Mouse (Mus musculus) CH12.LX (cell line): Measurements from ENCODE around the gene Kcnma1. TPM values are rescaled to one million over a fixed set of nuclear protein-coding genes. Genes with fewer than 3 reads are reported as not detected.

Experiments
- DNase-seq: peaks from one replicate; pipeline ENCODE4 v3.0.0-alpha.2; 2013; ENCODE audit errors: extremely low read depth
- H3K27ac ChIP-seq: 2 replicates; pipeline ENCODE4 v1.5.1; 2012; ENCODE audit warnings: low read depth, mild to moderate bottlenecking, control low read depth, moderate library complexity; ENCODE audit not compliant: insufficient read depth
- H3K27me3 ChIP-seq: replicated peaks from 2 replicates; pipeline ENCODE3; 2012; ENCODE audit warnings: inconsistent platforms
- H3K36me3 ChIP-seq, 2 experiments: replicated peaks in 1 of 2; 2 replicates each; pipeline versions ENCODE3 to v1.6.1; 2012; ENCODE audit warnings: inconsistent platforms in 1 of 2, low read length in 1 of 2, mild to moderate bottlenecking in 1 of 2, mixed read lengths in 1 of 2, moderate library complexity in 1 of 2; ENCODE audit not compliant: control insufficient read depth in 1 of 2, insufficient read depth in 1 of 2
- H3K4me1 ChIP-seq, 2 experiments: 2 replicates each; pipeline ENCODE4 v1.6.1; 2012; ENCODE audit warnings: inconsistent platforms in 1 of 2, moderate library complexity in 1 of 2; ENCODE audit not compliant: insufficient read depth in 2 of 2, control insufficient read depth in 1 of 2
- H3K4me2 ChIP-seq: 2 replicates; pipeline ENCODE4 v1.6.1; 2012; ENCODE audit warnings: low read depth, mild to moderate bottlenecking, control low read depth; ENCODE audit not compliant: poor library complexity, insufficient read depth, severe bottlenecking
- H3K4me3 ChIP-seq, 3 experiments: fragments of 150-350 bp in 1 of 3; sonication (generic) in 1 of 3; replicated peaks in 1 of 3; 2 replicates each; pipeline versions ENCODE3 to v1.5.1; 2011 to 2012; ENCODE audit warnings: low read depth in 2 of 3, low read length in 2 of 3, mild to moderate bottlenecking in 2 of 3, moderate library complexity in 2 of 3, control low read depth in 1 of 3, improper control_type of control experiment in 1 of 3, inconsistent platforms in 1 of 3, mixed read lengths in 1 of 3; ENCODE audit not compliant: poor library complexity in 1 of 3
- H3K79me2 ChIP-seq: replicated peaks from 2 replicates; pipeline ENCODE4 v1.6.1; 2012; ENCODE audit warnings: mild to moderate bottlenecking, moderate library complexity; ENCODE audit not compliant: control insufficient read depth, poor library complexity, insufficient read depth, severe bottlenecking; ENCODE audit errors: extremely low read depth
- H3K9ac ChIP-seq: 2 replicates; pipeline ENCODE4 v1.6.1; 2012; ENCODE audit warnings: low read depth, mild to moderate bottlenecking, control low read depth, moderate library complexity; ENCODE audit not compliant: insufficient read depth
- H3K9me3 ChIP-seq: replicated peaks from 2 replicates; pipeline ENCODE3; 2012; ENCODE audit warnings: low read length, inconsistent platforms, mixed read lengths
- ETS1 ChIP-seq: conservative IDR thresholded peaks from 2 replicates; pipeline ENCODE4 v1.6.1; 2012; ENCODE audit warnings: low read depth, mild to moderate bottlenecking, inconsistent platforms, low read length, improper control_type of control experiment, moderate library complexity
- MAFK ChIP-seq: IDR thresholded peaks from 2 replicates; pipeline ENCODE4 v1.6.1; 2011; ENCODE audit warnings: low read length, improper control_type of control experiment; ENCODE audit not compliant: insufficient replicate concordance
- MAX ChIP-seq: IDR thresholded peaks from 2 replicates; pipeline ENCODE4 v1.6.1; 2011; ENCODE audit warnings: low read length, improper control_type of control experiment
- MEF2A ChIP-seq: IDR thresholded peaks from 2 replicates; pipeline ENCODE4 v1.6.1; 2014; ENCODE audit warnings: low read depth, mild to moderate bottlenecking, inconsistent platforms, low read length, improper control_type of control experiment, borderline replicate concordance
- MXI1 ChIP-seq: IDR thresholded peaks from 2 replicates; pipeline ENCODE4 v1.6.1; 2011; ENCODE audit warnings: mild to moderate bottlenecking, low read depth, low read length, improper control_type of control experiment
- MYC ChIP-seq: IDR thresholded peaks from 2 replicates; pipeline ENCODE4 v1.6.1; 2011; ENCODE audit warnings: low read depth, mild to moderate bottlenecking, improper control_type of control experiment, low read length
- NELFE ChIP-seq: IDR thresholded peaks from 2 replicates; pipeline ENCODE4 v1.6.1; 2011; ENCODE audit warnings: low read depth, low read length, improper control_type of control experiment
- NRF1 ChIP-seq: IDR thresholded peaks from 2 replicates; pipeline ENCODE4 v1.6.1; 2014; ENCODE audit warnings: low read depth, mild to moderate bottlenecking, inconsistent platforms, low read length, improper control_type of control experiment, moderate library complexity
- PAX5 ChIP-seq: IDR thresholded peaks from 2 replicates; pipeline ENCODE4 v1.6.1; 2012; ENCODE audit warnings: low read length, inconsistent platforms, mixed read lengths
- SIN3A ChIP-seq: IDR thresholded peaks from 2 replicates; pipeline ENCODE4 v1.6.1; 2012; ENCODE audit warnings: low read length, improper control_type of control experiment, inconsistent platforms
- SMC3 ChIP-seq: IDR thresholded peaks from 2 replicates; pipeline ENCODE4 v1.6.1; 2011; ENCODE audit warnings: low read depth, low read length, improper control_type of control experiment
- TBP ChIP-seq: conservative IDR thresholded peaks from 2 replicates; pipeline ENCODE4 v1.6.1; 2011; ENCODE audit warnings: low read depth, low read length, improper control_type of control experiment
- USF2 ChIP-seq: conservative IDR thresholded peaks from 2 replicates; pipeline ENCODE4 v1.6.1; 2011; ENCODE audit warnings: low read depth, low read length, improper control_type of control experiment
- ZNF384 ChIP-seq: IDR thresholded peaks from 2 replicates; pipeline ENCODE4 v1.6.1; 2012; ENCODE audit warnings: low read depth, low read length, improper control_type of control experiment, inconsistent platforms
- dilution Hi-C: fragments of 300-500 bp; cut with MboI; formaldehyde crosslinking; loops from 2 replicates; pipeline ENCODE4 v1.14.3; 2020; ENCODE audit warnings: low sequenced_read_pairs; ENCODE audit not compliant: extremely low pct_unique_long_range_greater_than_20kb, extremely low pct_ligation_motif_present
- in situ Hi-C: fragments of 300-500 bp; cut with MboI; formaldehyde crosslinking; loops from 3 replicates; pipeline ENCODE4 v1.14.3; 2019; ENCODE audit warnings: low sequenced_read_pairs, low pct_ligation_motif_present, low pct_unique_long_range_greater_than_20kb, mixed read lengths
- polyA plus RNA-seq: library from polyadenylated mRNA; unstranded; fragments of >175 nt; gene quantifications from 2 replicates; pipeline ENCODE4 v1.2.1, GENCODE M21; 2012; ENCODE audit warnings: low read depth; ENCODE audit not compliant: insufficient read length
- total RNA-seq, 2 experiments: library from RNA; depleted of rRNA; stranded (reverse); fragments of 300-350 nt in 1 of 2; fragments of >200 nt in 1 of 2; gene quantifications; 2 replicates each; pipeline ENCODE4 v1.2.3; 2012 to 2014

The Kcnma1 gene
- total and polyA plus RNA-seq, 3 experiments: 0.10 to 0.17 (median 0.12) TPM

DNA sequence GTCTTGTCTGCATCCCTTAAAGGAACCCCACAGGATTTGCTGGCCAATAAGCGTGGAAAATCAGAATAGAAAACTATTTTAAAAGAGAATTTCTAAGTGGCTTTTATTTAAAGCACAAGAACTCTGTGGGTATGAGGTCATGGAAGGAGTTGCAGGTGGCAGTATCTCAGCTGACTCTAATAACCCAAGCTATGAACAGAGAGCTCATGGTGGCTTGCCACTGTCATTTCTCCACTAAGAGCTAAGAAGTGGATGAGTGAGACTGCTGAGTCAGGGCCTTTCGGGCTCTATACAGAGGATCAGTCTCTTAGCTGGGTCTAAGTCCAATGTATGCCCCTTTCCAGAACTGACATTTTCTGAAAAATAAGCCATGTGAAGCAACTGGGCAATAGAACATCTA, 713.8 kb downstream of the Kcnma1 start:
- DNase-seq: peak; percentile 12
- H3K4me2 ChIP-seq: no peak overlapping the region
- H3K4me1 ChIP-seq: peaks cover 0 to 9% of the 10 kb centered on the region in 2 experiments; a peak in 1 of 4 replicates
- no peaks in the 10 kb centered on the region for H3K36me3 ChIP-seq
- no peak overlapping the region for H3K27ac ChIP-seq
- TF ChIP-seq SIN3A: no peak
- TF ChIP-seq USF2: no peak
- TF ChIP-seq ETS1: peak; percentile 56; the same call in 1 of the 2 replicates
- peak; percentile 71; the same call in 1 of the 2 replicates for TF ChIP-seq MAFK
- H3K27me3 ChIP-seq: no peaks in the 10 kb centered on the region
- no peaks in the 10 kb centered on the region for H3K79me2 ChIP-seq
- dilution Hi-C loops: no loop called here
- H3K4me3 ChIP-seq: no peak overlapping the region
- in situ Hi-C loops: no loop called here
- no peak overlapping the region for H3K9ac ChIP-seq
- H3K9me3 ChIP-seq: no peaks in the 10 kb centered on the region

DNA sequence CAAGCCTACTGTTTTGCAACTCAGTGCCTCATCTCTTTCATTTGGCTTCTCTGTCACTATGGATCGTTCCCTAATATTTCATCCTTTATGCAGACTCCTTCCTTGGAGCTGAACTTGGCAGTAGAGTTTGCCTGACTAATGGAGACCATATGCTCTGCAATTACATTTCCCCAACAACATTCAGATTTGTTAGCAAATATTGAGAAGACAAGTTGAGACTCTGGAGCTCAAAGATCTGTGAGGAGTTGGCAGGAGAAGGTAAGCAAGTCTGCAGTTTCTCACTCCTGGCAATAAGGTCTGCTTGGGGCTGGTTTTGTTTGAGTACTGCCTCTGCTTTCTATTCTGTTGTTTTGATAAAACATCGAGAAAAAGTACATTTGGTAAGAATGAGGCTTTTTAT, 723.7 kb downstream of the Kcnma1 start:
- Histone ChIP-seq H3K36me3 (no peaks in the 10 kb centered on the region), H3K27me3 (no peaks in the 10 kb centered on the region), H3K79me2 (no peaks in the 10 kb centered on the region), H3K9ac (no peak overlapping the region), H3K4me1 (no peaks in the 10 kb centered on the region), H3K4me3 (no peak overlapping the region), H3K9me3 (no peaks in the 10 kb centered on the region), H3K27ac (no peak overlapping the region), H3K4me2 (no peak overlapping the region)
- dilution Hi-C loops: no loop called here
- in situ Hi-C loops: no loop called here
- no peak for DNase-seq
- TF ChIP-seq ZNF384: no peak
- no peak for TF ChIP-seq SIN3A
- TF ChIP-seq TBP: no peak
- no peak for TF ChIP-seq SMC3
- TF ChIP-seq MAFK: no peak
- TF ChIP-seq MEF2A: no peak
- no peak for TF ChIP-seq MXI1
- TF ChIP-seq MAX: no peak
- no peak for TF ChIP-seq NRF1
- no peak for TF ChIP-seq PAX5
- no peak for TF ChIP-seq NELFE
- no peak for TF ChIP-seq MYC
